Mouse (Mus musculus): Measurements from ENCODE around the gene Map4. TPM values are rescaled to one million over a fixed set of nuclear protein-coding genes. Genes with fewer than 3 reads are reported as not detected.
A peak's percentile ranks its signal among the peaks of the same experiment; 100 is the strongest.

Map4 gene
- 100 to 1,000 TPM; 350 to 364 TPM for total RNA-seq (2021)

DNA sequence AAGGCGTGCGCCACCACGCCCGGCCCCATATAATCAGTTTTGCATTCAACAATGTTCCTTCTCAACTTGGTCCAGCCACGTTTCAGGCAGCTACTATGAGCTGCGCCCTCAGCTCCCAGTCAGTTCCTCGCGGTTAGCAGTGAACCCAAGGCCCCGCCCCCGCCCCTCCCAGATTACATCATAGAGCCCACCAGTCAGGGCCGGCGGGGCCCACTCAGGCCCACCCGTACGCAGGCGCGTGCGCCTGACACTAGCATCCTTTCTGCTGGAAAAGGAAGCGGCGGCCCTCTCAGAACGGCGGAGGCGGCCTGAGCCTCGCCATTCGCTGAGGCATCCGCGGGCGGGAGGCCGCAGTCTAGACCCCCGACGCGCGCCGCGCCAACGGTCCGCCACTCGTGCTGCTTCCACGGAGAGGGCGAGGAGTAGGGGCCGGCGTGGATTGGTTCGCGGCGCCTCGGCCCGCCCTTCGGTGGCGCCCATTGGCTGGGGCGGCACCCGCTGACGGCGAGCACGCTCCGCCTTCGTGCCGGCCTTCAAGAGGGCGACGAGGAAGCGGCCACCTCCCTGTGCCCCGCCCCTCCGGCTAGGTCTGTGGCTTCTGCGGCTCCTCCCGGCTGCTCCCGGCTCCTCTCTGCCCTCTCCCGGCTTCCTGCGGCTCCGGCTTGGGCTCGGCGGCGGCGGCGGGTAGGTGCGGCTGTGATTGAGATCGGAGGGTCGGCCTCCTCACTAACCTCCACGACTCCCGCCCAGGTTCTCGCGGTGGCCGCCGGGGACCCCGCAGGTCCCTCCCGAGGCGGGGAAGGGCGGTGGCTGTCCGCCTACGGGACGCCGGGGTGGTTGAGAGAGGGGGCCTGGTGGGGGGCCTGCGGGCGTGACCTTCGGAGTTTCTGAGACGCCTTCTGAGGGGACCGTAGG lies at the start of gene Map4:
Gene Map4 (plus strand): TSS at position 204 of the 915 bp plus-strand sequence.
- peak; percentile 99 for DNase-seq (ENCODE audit: low spot score in 2 of 2)
- intact Hi-C loops (cut with DNase I) = loop anchor here (2.0 kb wide), 2 partner anchors 37 to 121 kb away; no protein-coding TSS in a partner anchor

DNA sequence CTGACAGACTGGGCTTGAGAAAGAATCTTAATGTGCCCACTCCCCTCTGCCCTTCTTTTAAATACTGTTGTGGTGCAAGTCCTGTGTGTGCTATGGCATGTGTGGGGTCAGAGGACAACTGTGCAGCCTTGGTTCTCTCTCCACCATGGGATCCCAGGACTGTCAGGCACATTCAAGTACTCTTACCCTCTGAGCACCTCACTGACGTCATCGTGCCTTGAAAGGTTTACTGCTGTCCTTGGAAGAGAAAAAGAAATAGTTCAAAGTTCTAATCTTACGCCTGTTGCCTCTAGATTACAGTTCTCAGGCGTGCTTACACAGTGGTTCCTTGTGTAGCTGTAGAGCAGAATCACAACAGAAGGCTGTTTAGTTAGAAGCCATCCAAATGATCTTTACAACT lies 45.0 kb upstream of the Map4 start:
- DNase-seq (ENCODE audit: low spot score in 2 of 2) = no peak
- intact Hi-C loops (cut with DNase I) = no loop called here

DNA sequence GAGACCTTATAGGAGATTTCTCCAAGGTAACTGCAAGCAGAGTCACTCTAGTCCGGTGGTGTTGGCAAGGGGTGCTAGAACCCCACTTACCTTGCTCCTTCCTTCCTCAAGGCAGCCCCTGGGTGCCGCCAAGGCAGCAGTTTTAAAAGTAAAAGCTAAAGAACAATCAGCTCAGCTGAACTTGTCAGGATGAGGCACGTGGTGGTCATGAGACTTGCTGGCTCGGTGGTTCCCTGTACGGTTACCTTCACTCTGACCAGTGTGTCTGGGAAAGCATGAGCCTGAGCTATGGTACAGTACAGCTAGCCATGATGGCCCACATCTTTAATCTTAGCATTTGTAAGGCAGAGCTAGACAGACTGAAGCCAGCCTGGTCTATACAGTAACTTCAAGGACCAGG lies 43.9 kb upstream of the Map4 start:
- intact Hi-C loops (cut with DNase I) = no loop called here
- DNase-seq (ENCODE audit: low spot score in 2 of 2) = no peak

DNA sequence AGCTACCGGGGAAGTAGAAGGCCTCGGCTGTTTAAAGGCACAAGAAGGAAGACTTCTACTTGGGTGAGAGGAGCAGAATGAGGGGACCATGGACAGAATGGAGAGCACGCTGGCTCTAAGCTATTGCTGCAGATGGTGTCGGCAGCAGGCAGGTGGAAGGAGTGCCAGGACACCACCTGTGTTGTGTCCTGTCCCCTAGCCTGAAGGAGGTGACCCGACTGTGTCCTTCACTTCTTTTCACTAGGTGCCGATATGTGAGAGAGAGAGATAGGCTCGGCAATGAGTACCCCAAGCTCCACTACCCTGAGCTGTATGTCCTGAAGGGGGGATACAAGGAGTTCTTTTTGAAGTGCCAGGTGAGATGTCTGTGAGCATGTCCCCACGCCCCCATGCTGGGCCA lies 39.8 kb upstream of the Map4 start:
- intact Hi-C loops (cut with DNase I) = loop anchor here (5.0 kb wide), 1 partner anchor 96 kb away; no protein-coding TSS in a partner anchor
- no peak for DNase-seq (ENCODE audit: low spot score in 2 of 2)

DNA sequence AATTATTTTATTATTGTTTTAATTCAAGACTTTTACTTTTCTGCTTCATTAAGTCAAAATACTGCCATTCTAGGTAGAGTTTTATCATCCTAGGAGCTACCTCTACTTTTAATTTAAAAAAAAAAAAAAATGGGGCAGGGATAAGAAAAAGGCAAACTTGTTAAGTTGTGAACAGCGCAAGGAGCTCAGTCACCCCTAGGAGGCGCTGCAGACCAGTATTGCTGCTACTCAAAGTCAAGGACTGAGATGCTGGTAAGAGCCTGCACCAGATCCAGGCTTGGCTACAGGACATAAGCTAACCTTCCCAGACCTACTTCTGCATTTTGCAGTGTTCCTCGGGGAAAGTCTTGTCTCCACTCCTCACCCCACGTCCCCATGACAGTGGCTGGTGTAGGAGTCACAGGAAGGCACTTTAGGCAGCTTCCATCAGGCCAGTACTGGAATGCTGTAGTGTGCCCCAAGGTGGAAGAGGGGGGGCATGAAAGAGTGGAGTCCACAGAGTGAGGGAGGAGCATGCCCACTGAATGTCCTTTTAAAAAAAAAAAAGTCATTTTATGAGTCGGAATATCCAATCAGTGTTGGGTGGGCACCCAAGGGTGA lies 38.5 kb upstream of the Map4 start:
- intact Hi-C loops (cut with DNase I) = loop anchor here (2.0 to 5.0 kb wide), 2 partner anchors 95 to 208 kb away; no protein-coding TSS in a partner anchor
- peak; percentile 61 to 77 for DNase-seq (ENCODE audit: low spot score in 2 of 2)

DNA sequence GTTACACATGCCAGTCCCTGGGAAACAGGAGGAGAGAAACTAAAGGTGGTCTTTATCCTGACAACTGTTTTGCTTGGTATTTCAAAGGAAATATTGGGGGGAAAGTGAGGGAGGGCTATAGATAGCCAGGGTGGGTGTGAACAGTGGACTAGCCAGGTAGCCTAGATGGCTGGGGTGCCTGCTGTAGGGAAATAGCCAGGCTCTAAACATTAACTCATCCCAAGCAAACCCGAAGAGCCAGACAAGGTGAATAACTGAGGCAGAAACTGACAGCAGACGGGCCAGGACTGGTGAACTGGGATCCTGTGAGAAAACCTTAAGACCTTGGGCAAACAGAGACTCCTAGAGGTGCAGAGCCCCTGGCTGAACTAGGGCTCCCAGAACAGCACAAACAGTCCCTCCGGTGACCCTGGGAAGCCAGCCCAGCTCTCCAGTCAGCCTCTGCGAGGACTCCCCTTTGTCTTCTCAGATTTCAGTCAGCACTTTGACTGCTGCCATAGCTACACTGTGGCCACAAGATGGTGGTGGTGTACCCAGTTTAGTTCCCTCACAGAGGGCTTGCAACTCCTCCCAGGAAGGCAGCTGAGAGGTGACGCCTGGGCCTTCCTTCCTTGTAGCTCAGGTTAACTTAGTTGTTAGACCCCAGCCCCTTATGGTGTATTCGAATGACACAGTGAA lies 36.7 kb upstream of the Map4 start:
- intact Hi-C loops (cut with DNase I) = loop anchor here (2.0 to 5.0 kb wide), 3 partner anchors 36 to 176 kb away; partner anchors contain the start of gene Map4
- DNase-seq (ENCODE audit: low spot score in 2 of 2) = peak; percentile 68 to 87

DNA sequence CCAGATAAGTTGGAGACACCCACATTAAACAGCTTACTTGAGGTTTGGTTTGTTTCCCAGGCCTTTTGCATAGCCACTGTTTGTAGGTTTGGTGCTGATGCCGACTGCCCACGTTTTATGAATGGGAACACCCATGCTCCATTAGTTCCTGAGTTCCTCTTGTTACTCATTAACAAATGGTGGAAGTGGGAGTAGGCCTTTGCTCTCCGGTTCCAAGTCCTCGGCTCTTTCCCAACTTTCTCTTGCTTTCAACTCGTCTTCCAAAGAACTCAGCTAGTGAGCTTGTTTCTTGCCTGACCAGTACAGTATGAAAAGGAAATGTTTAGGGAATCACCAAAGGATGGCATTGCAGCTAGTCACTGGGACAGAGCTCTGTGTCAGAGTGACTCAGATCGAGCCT lies 35.7 kb upstream of the Map4 start:
- intact Hi-C loops (cut with DNase I) = loop anchor here (2.0 kb wide), 2 partner anchors 35 to 175 kb away; partner anchors contain the start of gene Map4
- no peak for DNase-seq (ENCODE audit: low spot score in 2 of 2)

DNA sequence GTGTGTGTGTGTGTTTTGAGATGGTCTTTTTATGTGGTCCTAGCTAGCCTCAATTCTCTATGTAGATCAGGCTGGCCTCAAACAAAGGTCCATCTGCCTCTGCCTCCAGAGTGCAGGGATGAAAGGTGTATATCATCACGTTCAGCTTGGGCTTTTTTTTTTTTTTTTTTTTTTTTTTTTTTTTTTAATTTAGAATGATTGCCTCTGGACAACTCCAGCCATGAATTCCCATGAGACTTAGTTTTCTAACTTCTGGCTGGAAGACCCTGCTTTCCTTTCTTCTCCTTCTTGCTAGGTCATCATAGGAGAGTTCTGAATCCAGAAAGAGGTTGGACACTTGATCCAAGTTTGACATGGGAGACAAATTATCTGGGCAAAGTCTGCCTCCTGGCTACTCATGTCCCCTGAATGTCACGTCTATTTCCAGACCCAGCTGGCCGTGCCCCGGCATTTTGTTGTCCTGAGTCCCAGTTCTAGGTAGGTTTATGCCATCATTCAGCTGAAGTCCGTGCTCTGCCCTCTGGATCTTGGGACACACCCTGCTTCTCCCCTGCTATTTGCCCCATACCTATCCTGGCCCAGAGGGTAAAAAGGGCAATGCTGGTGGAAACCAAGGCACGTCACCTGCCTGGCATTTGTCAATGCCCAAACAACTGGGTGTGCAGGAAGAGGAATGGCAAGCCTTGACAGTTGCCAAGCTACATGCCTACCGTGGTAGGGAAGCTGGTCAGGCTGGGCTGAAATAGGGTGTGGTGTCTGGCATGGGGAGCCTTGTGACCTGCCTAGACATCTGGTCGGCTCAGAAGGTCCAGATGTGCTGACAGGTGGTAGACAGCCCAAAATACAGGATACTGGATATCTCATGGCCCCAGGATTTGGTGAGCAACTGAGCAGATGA lies 34.8 kb upstream of the Map4 start:
- no peak for DNase-seq (ENCODE audit: low spot score in 2 of 2)
- intact Hi-C loops (cut with DNase I) = no loop called here

DNA sequence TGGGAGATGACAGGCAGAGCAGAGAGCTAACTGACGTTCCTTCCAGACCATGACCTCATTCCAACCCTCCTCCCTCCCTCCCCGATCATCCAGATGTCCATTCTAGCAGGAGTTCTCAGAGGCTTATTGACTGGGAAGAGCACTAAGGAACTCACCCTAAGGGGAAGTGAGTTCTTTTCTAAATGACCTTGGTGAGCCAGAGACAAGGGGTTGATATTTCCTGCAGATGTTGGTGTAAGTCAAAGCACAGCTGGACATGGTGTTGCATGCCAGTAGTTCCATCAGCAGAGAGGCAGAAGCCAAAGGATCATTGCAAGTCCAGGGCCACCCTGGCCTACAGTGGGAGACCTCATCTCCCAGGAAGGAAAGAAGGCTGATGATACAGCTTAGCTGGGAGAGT lies 33.2 kb upstream of the Map4 start:
- intact Hi-C loops (cut with DNase I) = no loop called here

DNA sequence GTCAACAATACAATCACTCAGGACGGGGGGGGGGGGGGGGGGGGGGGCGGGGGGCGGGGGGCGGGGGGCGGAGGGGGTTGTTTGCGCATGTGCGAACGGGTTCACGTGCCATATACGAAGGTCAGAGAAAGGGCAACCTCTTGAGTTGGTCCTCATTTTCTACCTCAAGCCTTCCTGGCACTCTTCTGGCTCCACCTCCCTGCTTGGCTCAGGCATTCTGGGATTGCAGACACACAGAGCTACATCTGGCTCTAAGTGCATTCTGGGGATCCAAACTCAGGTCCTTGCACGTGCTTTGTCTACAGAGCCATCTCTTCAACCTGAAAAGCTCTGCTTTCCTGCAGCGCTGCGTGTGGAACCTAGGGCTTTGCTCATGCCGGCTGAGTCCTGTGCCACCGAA lies 31.9 kb upstream of the Map4 start:
- no peak for DNase-seq (ENCODE audit: low spot score in 2 of 2)
- intact Hi-C loops (cut with DNase I) = no loop called here

More for the DNA sequence above, 33.2 kb upstream of the Map4 start:
- no peak for DNase-seq (ENCODE audit: low spot score in 2 of 2)

DNA sequence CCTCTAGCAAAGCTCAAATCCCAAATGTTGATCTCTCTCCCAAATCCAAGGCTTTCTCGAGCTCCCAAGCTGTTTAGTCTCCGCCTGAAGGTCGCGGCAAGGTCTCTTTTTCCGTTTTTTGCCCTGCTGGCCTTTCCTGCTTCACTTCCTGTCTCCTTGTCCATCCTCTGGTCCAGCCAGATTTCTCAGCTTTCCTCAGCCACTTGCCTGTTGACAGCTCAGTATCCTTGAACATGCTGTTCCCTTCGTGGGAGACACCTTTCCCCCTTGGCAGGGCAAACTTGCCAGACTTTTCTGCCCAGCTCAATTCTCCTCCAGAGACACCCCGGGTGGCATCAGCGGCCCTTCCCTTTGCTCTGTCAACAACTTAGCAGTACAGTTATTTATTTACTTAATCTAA lies 31.5 kb upstream of the Map4 start:
- no peak for DNase-seq (ENCODE audit: low spot score in 2 of 2)
- intact Hi-C loops (cut with DNase I) = no loop called here

DNA sequence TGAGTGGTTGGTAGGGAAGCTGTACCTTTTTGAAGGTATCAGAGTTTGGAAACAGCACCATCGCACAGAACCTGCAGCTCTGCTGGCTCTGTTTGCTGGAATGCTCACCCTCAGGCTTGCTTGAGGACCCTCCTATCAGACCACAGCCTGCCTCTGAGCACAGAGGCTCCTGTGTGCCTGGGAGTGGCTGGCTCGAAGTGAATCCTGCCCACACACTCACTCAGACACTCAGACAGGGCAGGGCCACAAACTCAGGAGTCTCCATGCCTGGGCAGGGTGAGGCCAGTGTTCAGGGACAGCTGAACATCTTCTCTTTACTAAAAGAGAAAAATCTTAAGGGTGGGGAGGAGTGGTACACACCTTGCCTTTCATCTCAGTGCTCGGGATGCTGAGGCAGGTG lies 30.7 kb upstream of the Map4 start:
- intact Hi-C loops (cut with DNase I) = no loop called here
- no peak for DNase-seq (ENCODE audit: low spot score in 2 of 2)

DNA sequence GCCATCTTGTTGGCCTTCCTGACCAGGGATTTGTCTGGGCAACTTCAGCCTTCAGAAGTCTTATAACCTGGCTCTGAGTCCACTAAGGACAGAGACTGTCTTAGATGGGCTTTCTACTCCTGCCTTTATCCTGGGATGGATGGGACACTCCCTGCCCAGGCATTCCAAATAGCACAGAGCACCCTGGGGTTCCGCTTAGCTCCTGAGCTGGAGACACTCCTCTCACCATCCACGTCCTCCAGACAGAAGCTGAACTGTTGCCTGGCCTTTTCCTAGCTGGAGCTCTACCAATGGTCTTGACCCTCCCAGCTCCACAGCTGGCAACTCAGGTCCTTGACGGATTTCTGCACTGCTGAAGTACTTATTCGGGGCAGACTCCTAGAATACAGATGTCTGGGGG lies 29.0 kb upstream of the Map4 start:
- DNase-seq (ENCODE audit: low spot score in 2 of 2) = no peak
- intact Hi-C loops (cut with DNase I) = no loop called here

DNA sequence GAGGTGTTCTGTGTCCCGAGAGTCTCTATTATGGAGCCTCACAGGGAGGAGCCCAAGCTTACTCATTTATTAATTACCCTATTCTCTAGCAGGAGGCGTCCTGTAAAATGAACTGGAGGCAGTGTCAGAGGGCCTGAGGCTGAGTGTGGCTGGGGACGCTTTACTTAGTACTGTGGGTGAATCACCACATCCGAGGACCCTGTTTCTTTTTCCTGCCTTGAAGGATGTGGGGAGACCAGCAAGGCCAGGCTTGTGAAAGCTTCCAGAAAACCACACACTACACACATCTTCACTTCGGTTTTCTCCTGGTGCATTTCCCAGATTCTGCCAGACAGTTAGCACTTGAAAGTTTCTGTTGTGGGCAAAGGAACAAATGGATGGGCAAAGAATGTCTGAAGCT lies 28.5 kb upstream of the Map4 start:
- no peak for DNase-seq (ENCODE audit: low spot score in 2 of 2)
- intact Hi-C loops (cut with DNase I) = no loop called here

DNA sequence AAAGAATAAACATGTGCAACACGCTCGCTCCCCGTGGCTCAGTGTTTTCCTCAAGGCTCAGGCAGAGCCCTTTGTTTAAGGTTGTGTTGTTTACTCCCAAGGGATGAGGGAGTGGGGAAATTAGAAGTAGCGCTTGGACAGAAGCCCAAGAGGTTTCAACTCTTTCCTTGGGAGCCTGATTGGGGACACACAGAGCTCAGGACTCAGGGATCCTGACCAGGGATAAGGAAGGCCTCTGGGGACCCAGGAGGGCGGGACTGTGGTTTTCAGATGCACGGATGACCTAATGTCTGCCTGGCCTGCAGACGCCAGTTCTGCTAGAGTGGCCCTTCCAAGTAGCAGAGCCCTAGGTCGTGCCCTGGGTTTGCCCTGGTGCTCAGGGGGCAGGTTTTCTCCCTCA lies 24.0 kb upstream of the Map4 start:
- no peak for DNase-seq (ENCODE audit: low spot score in 2 of 2)
- intact Hi-C loops (cut with DNase I) = no loop called here

DNA sequence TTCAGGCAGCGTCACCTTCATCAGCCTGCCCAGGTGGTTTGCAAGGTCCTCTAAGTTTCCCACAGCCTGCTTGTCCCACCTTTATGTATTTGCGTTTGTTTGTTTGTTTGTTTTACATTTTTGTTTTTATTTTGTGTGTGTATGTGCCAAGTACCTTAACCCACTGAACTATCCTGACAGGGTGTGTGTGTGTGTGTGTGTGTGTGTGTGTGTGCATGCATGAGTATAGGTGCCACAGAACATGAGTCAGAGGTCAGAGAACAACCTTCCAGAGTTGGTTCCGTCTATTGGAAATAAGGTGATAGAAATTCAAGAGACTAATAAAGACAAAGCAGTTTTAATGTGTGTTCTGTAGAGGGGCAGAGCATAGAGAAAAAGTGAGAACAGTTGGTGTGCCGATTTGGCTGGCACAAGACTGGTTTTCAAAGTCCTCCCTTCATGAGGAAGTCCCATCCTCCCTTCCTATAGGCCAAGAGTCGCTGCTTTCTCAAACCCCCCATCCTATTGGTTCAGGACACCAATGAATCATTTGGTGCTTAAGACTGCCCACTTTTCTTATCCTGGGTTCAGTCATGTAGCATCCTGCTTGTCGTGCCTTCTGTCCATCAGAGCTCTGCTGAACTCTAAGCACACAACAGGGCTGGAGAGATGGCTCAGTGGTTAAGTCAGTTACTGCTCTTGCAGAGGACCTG lies 23.3 kb upstream of the Map4 start:
- intact Hi-C loops (cut with DNase I) = no loop called here
- DNase-seq (ENCODE audit: low spot score in 2 of 2) = no peak

DNA sequence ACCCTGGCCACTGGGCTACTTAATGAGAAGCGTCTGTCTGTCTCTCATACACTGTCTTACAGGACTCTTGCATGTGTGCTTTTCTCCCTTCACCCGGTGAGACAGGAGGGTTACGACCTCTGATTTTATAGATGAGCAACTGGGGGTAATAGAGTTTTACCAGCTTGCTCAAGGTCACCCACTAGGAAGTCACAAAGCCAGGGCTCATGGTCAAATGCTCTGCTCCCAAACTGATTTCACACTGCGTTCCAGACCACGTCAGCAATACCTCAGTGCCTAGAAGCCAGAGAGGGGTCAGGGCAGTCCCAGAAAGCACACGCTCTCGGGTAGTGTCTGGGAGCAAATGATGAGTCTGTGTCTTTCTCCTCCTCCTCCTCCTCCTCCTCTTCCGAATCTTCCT lies 22.2 kb upstream of the Map4 start:
- no peak for DNase-seq (ENCODE audit: low spot score in 2 of 2)

DNA sequence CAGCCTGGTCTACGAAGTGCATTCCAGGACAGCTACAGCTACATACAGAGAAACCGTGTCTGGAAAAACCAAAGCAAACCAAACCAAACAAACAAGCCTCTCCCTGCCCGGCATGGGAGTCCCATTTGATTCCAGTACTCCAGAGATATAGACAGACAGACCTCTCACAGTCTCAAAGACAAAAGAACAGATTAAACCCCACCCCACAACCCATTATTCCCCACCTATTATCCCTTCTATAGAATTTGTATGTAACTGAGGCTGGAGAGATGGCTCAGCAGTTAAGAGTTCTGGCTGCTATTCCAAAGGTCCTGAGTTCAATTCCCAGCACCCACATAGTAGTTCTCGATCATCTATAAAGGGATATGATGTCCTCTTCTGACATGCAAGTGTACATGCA lies 21.3 kb upstream of the Map4 start:
- no peak for DNase-seq (ENCODE audit: low spot score in 2 of 2)
- intact Hi-C loops (cut with DNase I) = no loop called here

More for the DNA sequence above, 22.2 kb upstream of the Map4 start:
- intact Hi-C loops (cut with DNase I) = no loop called here

DNA sequence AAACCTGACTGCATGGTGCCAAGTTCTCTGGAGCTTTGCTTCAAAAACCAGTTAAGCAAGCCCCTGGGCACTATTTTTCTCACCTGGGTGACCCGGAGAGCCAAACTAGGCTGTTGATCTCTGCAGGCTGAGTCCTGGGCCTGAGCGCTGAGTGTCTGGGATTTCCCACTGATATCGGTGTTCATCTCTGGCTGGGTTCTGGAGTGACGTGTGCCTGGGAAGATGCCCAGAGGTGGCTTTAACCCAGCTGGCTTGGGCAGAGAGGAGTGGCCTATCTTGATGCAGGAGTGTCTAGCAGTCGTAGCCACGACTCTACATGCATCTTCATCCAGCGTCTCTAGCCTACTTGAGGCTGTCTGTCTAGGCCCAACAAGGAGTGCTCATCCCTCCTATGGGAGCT lies 19.5 kb upstream of the Map4 start:
- no peak for DNase-seq (ENCODE audit: low spot score in 2 of 2)
- intact Hi-C loops (cut with DNase I) = no loop called here
